Comparison of ENCODE assay signal across 8 mouse cellular contexts in the genomic region with DNA sequence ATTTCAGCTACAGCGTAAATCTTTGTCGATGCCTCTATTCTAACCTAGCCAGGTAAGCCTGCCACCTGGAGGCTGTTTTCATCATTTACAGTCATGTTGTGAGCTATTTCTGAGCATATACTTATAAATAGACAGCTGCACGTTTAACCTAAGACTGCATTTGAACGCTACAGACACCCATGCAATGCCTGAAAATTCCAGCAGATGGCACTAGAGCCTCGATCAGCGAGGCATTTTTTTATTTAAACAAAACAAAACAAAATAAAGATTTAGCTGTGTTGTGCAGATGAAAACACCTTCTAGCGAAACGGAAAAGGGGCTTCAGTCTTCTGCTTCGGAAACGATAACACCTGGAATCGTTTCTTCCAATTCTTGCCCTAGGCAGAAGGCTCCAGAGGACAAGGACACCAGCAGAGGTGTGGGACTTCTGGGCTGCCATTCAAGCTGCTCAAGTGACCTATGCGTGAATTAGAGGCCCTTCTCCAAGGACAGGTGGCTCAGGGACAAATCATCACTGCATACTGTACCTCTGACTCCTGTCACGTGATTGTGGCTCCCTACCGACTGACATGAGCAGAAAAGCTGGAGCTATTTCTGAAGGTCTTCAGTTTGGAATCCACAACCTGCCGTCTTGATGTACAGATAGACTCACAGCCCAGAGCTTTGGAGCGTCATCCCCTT. TPM values are rescaled to one million over a fixed set of nuclear protein-coding genes. Genes with fewer than 3 reads are reported as not detected.
DNase-seq lines count a peak whose midpoint lies in the region; ATAC-seq and TF ChIP-seq lines count a peak whose summit lies in the region.

No protein-coding gene starts in this region.

- ATAC-seq in cerebellum, adult (ENCODE audit: insufficient number of reproducible peaks, low FRiP score, low TSS enrichment) = peak; percentile 56; the same call in 1 of the 2 replicates
- ATAC-seq in forebrain, embryonic 12.5 days (ENCODE audit: low FRiP score) = no peak
- peak; percentile 32 to 39; a peak in 1 of 4 replicates for ATAC-seq in hematopoietic stem cell, adult 5-6 weeks (replicated peaks in 1 of 2; ENCODE audit: insufficient read depth in 1 of 2, low FRiP score in 2 of 2, low TSS enrichment in 1 of 2, low read depth in 1 of 2, poor library complexity in 2 of 2, severe bottlenecking in 2 of 2)

- 34% methylated on average over 16 of the region's 16 CpGs for WGBS in forebrain, embryonic 12.5 days
- 26% methylated on average over 16 of the region's 16 CpGs for WGBS in lung, adult 2 months

- no peaks in the 10 kb centered on the region for H3K9me3 ChIP-seq in MEL (replicated peaks; ENCODE audit: insufficient read depth, low read length)
- H3K9me3 ChIP-seq in forebrain, embryonic 12.5 days = no peaks in the 10 kb centered on the region

- peaks cover 0 to 8% of the 10 kb centered on the region in 2 experiments; a peak in 1 of 4 replicates for H3K36me3 ChIP-seq in MEL (ENCODE audit: control insufficient read depth in 1 of 2, insufficient read depth in 2 of 2, low read length in 2 of 2)
- H3K36me3 ChIP-seq in forebrain, embryonic 12.5 days (replicated peaks) = no peaks in the 10 kb centered on the region

- DNase-seq in MEL (ENCODE audit: low read depth, low spot score) = peak; percentile 84
- peak; percentile 22 to 79 for DNase-seq in layer of hippocampus, adult 18-20 months (ENCODE audit: low spot score in 2 of 2)
- DNase-seq in lung, adult 2 months = peak; percentile 64
- peak; percentile 32 for DNase-seq in ovary, adult 18-20 months (ENCODE audit: low spot score)
- DNase-seq in thymus, postnatal 14 days = peak; percentile 63

- no peak for TF ChIP-seq EP300 in MEL (IDR thresholded peaks at IDR 0.05; ENCODE audit: low read depth in 1 of 2, low read length in 2 of 2)

- peaks cover 0 to 12% of the 10 kb centered on the region in 2 experiments; a peak in 3 of 4 replicates for H3K4me1 ChIP-seq in MEL (ENCODE audit: control insufficient read depth in 1 of 2, insufficient read depth in 2 of 2, low read length in 2 of 2)
- no peaks in the 10 kb centered on the region for H3K4me1 ChIP-seq in forebrain, embryonic 12.5 days
- H3K4me1 ChIP-seq in lung, adult 2 months (ENCODE audit: control insufficient read depth, insufficient read depth, low read length) = no peaks in the 10 kb centered on the region

- no peaks in the 10 kb centered on the region for H3K79me2 ChIP-seq in MEL (ENCODE audit: control insufficient read depth, insufficient read depth, low read length, poor library complexity)

- peak; percentile 94 for TF ChIP-seq RAD21 in MEL (IDR thresholded peaks at IDR 0.05; ENCODE audit: low read depth, low read length)

- no peak for TF ChIP-seq POLR2A in MEL (IDR thresholded peaks at IDR 0.05; ENCODE audit: control insufficient read depth in 1 of 2, insufficient read depth in 1 of 2, low read depth in 1 of 2, low read length in 2 of 2, poor library complexity in 1 of 2)
- no peak for TF ChIP-seq POLR2A in lung, adult 2 months (IDR thresholded peaks at IDR 0.05; ENCODE audit: borderline replicate concordance, extremely low read depth, low read depth, low read length)

- H3K27ac ChIP-seq in MEL (ENCODE audit: control insufficient read depth, low read depth, low read length) = no peak overlapping the region
- no peak overlapping the region for H3K27ac ChIP-seq in forebrain, embryonic 12.5 days

- peak overlapping the region; percentile 26 for H3K9ac ChIP-seq in MEL (ENCODE audit: control insufficient read depth, low read depth, low read length, poor library complexity, severe bottlenecking)
- H3K9ac ChIP-seq in forebrain, embryonic 12.5 days = no peak overlapping the region

- TF ChIP-seq CTCF in MEL (IDR thresholded peaks at IDR 0.05 in 2 of 3, conservative IDR thresholded peaks at IDR 0.05 in 1 of 3; ENCODE audit: control insufficient read depth in 1 of 3, insufficient read depth in 1 of 3, low read depth in 2 of 3, low read length in 3 of 3, poor library complexity in 1 of 3, severe bottlenecking in 1 of 3) = peak; percentile 69 to 95 (median 94)
- TF ChIP-seq CTCF in lung, adult 2 months (IDR thresholded peaks at IDR 0.05; ENCODE audit: insufficient read depth, low read length) = peak; percentile 61; the same call in 1 of the 2 replicates

- H3K27me3 ChIP-seq in MEL (ENCODE audit: control insufficient read depth in 1 of 2, insufficient read depth in 2 of 2, low read length in 2 of 2) = peaks cover 0 to 6% of the 10 kb centered on the region in 2 experiments; a peak in 3 of 4 replicates
- H3K27me3 ChIP-seq in forebrain, embryonic 12.5 days = peaks cover 7% of the 10 kb centered on the region; the same call in 1 of the 2 replicates

- H3K4me3 ChIP-seq in MEL (ENCODE audit: control insufficient read depth in 1 of 2, insufficient read depth in 1 of 2, low read depth in 2 of 2, low read length in 2 of 2) = peak overlapping the region; percentile 37 to 44
- no peak overlapping the region for H3K4me3 ChIP-seq in forebrain, embryonic 12.5 days (replicated peaks)
- H3K4me3 ChIP-seq in lung, adult 2 months (replicated peaks; ENCODE audit: extremely low read depth, low read depth, low read length) = no peak overlapping the region

- peak overlapping the region; percentile 31; the same call in 1 of the 2 replicates for H3K4me2 ChIP-seq in forebrain, embryonic 12.5 days

TF ChIP-seq in MEL, 35 proteins besides CTCF, POLR2A, EP300 and RAD21:
- TF ChIP-seq ELF1 (IDR thresholded peaks at IDR 0.05; ENCODE audit: low read depth, low read length) (no peak), TAL1 (IDR thresholded peaks at IDR 0.05; ENCODE audit: low read length) (no peak), E2F4 (IDR thresholded peaks at IDR 0.05; ENCODE audit: borderline replicate concordance, low read depth, low read length) (no peak), ZMIZ1 (IDR thresholded peaks at IDR 0.05; ENCODE audit: low read depth, low read length) (no peak), SIN3A (IDR thresholded peaks at IDR 0.05; ENCODE audit: low read length) (0 out of 2 replicates have a peak, but pooled peaks have one; percentile 6), HCFC1 (IDR thresholded peaks at IDR 0.05; ENCODE audit: low read depth, low read length) (no peak), ZKSCAN1 (IDR thresholded peaks at IDR 0.05; ENCODE audit: low read depth, low read length) (no peak), MEF2A (IDR thresholded peaks at IDR 0.05; ENCODE audit: extremely low read depth, insufficient replicate concordance, low read depth, low read length, poor library complexity, severe bottlenecking) (no peak), TBP (IDR thresholded peaks at IDR 0.05; ENCODE audit: low read depth, low read length) (no peak), MYB (IDR thresholded peaks at IDR 0.05; ENCODE audit: low read depth, low read length) (no peak), POLR2AphosphoS5 (IDR thresholded peaks at IDR 0.05; ENCODE audit: borderline replicate concordance, low read depth, low read length) (no peak), JUND (IDR thresholded peaks at IDR 0.05; ENCODE audit: low read depth, low read length) (no peak), POLR2AphosphoS2 (IDR thresholded peaks at IDR 0.05; ENCODE audit: low read length) (no peak), TCF12 (IDR thresholded peaks at IDR 0.05; ENCODE audit: low read depth, low read length) (no peak), KAT2A (conservative IDR thresholded peaks at IDR 0.05; ENCODE audit: low read depth, low read length) (no peak), USF1 (IDR thresholded peaks at IDR 0.05; ENCODE audit: low read depth, low read length) (peak; percentile 73), RCOR1 (IDR thresholded peaks at IDR 0.05; ENCODE audit: low read depth, low read length) (no peak), SMC3 (IDR thresholded peaks at IDR 0.05; ENCODE audit: low read depth, low read length) (peak; percentile 83), MAFK (IDR thresholded peaks at IDR 0.05; ENCODE audit: borderline replicate concordance, low read depth, low read length) (no peak), ZC3H11A (IDR thresholded peaks at IDR 0.05; ENCODE audit: low read depth, low read length) (peak; percentile 72), GABPA (IDR thresholded peaks at IDR 0.05; ENCODE audit: low read depth, low read length) (no peak), MXI1 (IDR thresholded peaks at IDR 0.05; ENCODE audit: low read depth, low read length) (0 out of 2 replicates have a peak, but pooled peaks have one; percentile 28), CHD1 (IDR thresholded peaks at IDR 0.05; ENCODE audit: low read depth, low read length) (no peak), MAX (IDR thresholded peaks at IDR 0.05; ENCODE audit: low read length) (no peak), NRF1 (IDR thresholded peaks at IDR 0.05; ENCODE audit: insufficient read depth, low read depth, low read length, poor library complexity, severe bottlenecking) (no peak), ZNF384 (IDR thresholded peaks at IDR 0.05; ENCODE audit: low read depth, low read length) (peak; percentile 86)

RNA-seq across cellular contexts. Expression of a gene that starts 17.0 kb away (rescaled TPM):
- not detected in 2 replicates for total RNA-seq in MEL (2012; rRNA removed)
- not detected for polyA plus RNA-seq in MEL (2012; ENCODE audit: insufficient read depth in 1 of 2, insufficient read length in 2 of 2, low read depth in 1 of 2, low replicate concordance in 2 of 2, missing spikeins in 1 of 2)
- polyA plus RNA-seq in forebrain, embryonic 12.5 days (2016; fragmentation: Nextera tagmentation; extraction: Ambion mirVana) = not detected in 2 replicates
- not detected in 2 replicates for total RNA-seq in hematopoietic stem cell, adult 5-6 weeks (2017)
- not detected for total RNA-seq in layer of hippocampus, adult 18-20 months (2021)
- polyA plus RNA-seq in lung, adult 2 months (2012; rRNA removed) = not detected in 2 replicates

RNA-seq across cellular contexts. Expression of a gene that starts 20.0 kb away (rescaled TPM):
- total RNA-seq in MEL (2012; rRNA removed) = not detected in 2 replicates
- not detected for polyA plus RNA-seq in MEL (2012; ENCODE audit: insufficient read depth in 1 of 2, insufficient read length in 2 of 2, low read depth in 1 of 2, low replicate concordance in 2 of 2, missing spikeins in 1 of 2)
- polyA plus RNA-seq in forebrain, embryonic 12.5 days (2016; fragmentation: Nextera tagmentation; extraction: Ambion mirVana) = not detected in 2 replicates
- total RNA-seq in hematopoietic stem cell, adult 5-6 weeks (2017) = not detected in 2 replicates
- total RNA-seq in layer of hippocampus, adult 18-20 months (2021) = not detected
- polyA plus RNA-seq in lung, adult 2 months (2012; rRNA removed) = 0.76 TPM in 1 of 2 replicates, not detected in the other

RNA-seq across cellular contexts. Expression of a gene that starts 55.2 kb away (rescaled TPM):
- not detected in 2 replicates for total RNA-seq in MEL (2012; rRNA removed)
- not detected for polyA plus RNA-seq in MEL (2012; ENCODE audit: insufficient read depth in 1 of 2, insufficient read length in 2 of 2, low read depth in 1 of 2, low replicate concordance in 2 of 2, missing spikeins in 1 of 2)
- not detected in 2 replicates for polyA plus RNA-seq in forebrain, embryonic 12.5 days (2016; fragmentation: Nextera tagmentation; extraction: Ambion mirVana)
- total RNA-seq in hematopoietic stem cell, adult 5-6 weeks (2017) = not detected in 2 replicates
- not detected for total RNA-seq in layer of hippocampus, adult 18-20 months (2021)
- not detected in 2 replicates for polyA plus RNA-seq in lung, adult 2 months (2012; rRNA removed)

Comparison
In these comparisons a context has a peak if more than half of its experiments do, and no peak if none do; other contexts are left out.
1. DNase-seq: peak in every context shown above with its lines; median percentile 84 in MEL; 64 in lung, adult 2 months; 63 in thymus, postnatal 14 days; 50 in layer of hippocampus, adult 18-20 months; 32 in ovary, adult 18-20 months.
2. H3K4me3 ChIP-seq: peak in MEL (2 of 2); none in forebrain, embryonic 12.5 days (single experiment) and lung, adult 2 months (single experiment).